Mouse (Mus musculus) monocyte, adult 5-6 weeks (primary cell): ENCODE measurements around the gene Upf3a. TPM values are rescaled to one million over a fixed set of nuclear protein-coding genes. Genes with fewer than 3 reads are reported as not detected.
"Not testable (repeated sequence)": the region's sequence is repeated elsewhere in the genome, so short reads cannot be mapped to it uniquely, and the experiment has no call there.

Experiments used
- ATAC-seq: fragments of 153-309, 156-312 bp; replicated peaks from 2 replicates; pipeline ENCODE4 v1.8.0; 2017; ENCODE audit warnings: mild to moderate bottlenecking; ENCODE audit not compliant: low TSS enrichment, insufficient number of reproducible peaks, severe bottlenecking, poor library complexity, low FRiP score
- total RNA-seq: library from RNA; stranded (forward); fragments of 200-1000, 200-491, 200-594 nt; gene quantifications from 3 replicates; pipeline ENCODE4 v1.2.3, GENCODE M21; 2017

The Upf3a gene
- total RNA-seq, 1 experiment from 2014 or later: 33.7 TPM

DNA sequence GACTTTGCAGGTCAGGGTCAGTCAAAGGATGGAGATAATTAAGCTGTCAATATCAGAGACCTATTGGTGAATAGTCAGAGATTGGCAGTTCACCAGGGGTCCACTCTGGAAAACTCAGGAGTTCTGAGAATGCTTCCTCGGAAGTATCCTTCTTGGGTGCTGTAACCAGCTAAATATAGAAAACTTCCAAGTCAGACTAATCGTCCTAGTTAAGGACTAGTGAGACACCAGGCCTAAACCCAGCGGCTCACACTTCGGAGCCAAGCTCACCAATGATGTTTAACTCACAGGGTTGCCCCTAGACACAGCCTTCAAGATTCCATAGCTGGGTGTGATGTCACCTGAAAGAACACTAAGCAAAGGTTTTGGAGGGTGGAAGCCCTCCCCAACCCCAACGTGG is 52.9 kb downstream of the Upf3a start, which contains the start of gene AF366264:
Gene AF366264, minus strand, starts transcription at position 101 of the 400 bp plus-strand sequence.
- ATAC-seq: not testable (repeated sequence)

GRCm38 (mm10) chr8:13843286-13843685 is 57.9 kb downstream of the Upf3a start:
- ATAC-seq: not testable (repeated sequence)

Other genes starting within 250 kb of the Upf3a start
- gene 1700029H14Rik, start 223.2 kb upstream of the Upf3a start, total RNA-seq: 1.9 to 6.2 TPM (median 3.1 TPM) in 3 replicates
- 276 to 375 TPM (median 323 TPM) in 3 replicates for gene Rasa3, start 108.0 kb upstream of the Upf3a start, total RNA-seq
- 2.5 TPM in 1 of 3 replicates, not detected in the others for gene Cfap97d2, start 79.7 kb upstream of the Upf3a start, total RNA-seq
- gene Cdc16, start 27.9 kb upstream of the Upf3a start, total RNA-seq: 26.3 to 45.9 TPM (median 30.8 TPM) in 3 replicates
- 0.48 TPM in 1 of 3 replicates, not detected in the others for gene AF366264, start 52.8 kb downstream of the Upf3a start, total RNA-seq
- 12.5 to 15.7 TPM (median 15.1 TPM) in 3 replicates for gene Champ1, start 84.0 kb downstream of the Upf3a start, total RNA-seq
- 0.68 to 6.0 TPM (median 3.4 TPM) in 3 replicates for gene Coprs, start 104.7 kb downstream of the Upf3a start, total RNA-seq